Mouse (Mus musculus) ES-Bruce4 (cell line): ENCODE data around the gene Mycbpap. TPM values are rescaled to one million over a fixed set of nuclear protein-coding genes. Genes with fewer than 3 reads are reported as not detected.

Source experiments
- H3K27ac ChIP-seq: 2 replicates; pipeline ENCODE4 v1.5.1; 2012; ENCODE audit warnings: low read length, inconsistent platforms; ENCODE audit not compliant: insufficient read depth
- H3K27me3 ChIP-seq: 2 replicates; pipeline ENCODE4 v1.6.1; 2012; ENCODE audit warnings: mild to moderate bottlenecking, low read length, inconsistent platforms; ENCODE audit not compliant: control insufficient read depth, poor library complexity, insufficient read depth, severe bottlenecking
- H3K36me3 ChIP-seq: 2 replicates; pipeline ENCODE4 v1.6.1; 2012; ENCODE audit warnings: inconsistent platforms, mild to moderate bottlenecking, low read length, moderate library complexity; ENCODE audit not compliant: control insufficient read depth, poor library complexity, insufficient read depth, severe bottlenecking
- H3K4me1 ChIP-seq: one replicate; pipeline ENCODE4 v1.8.1; 2011; ENCODE audit warnings: low read length; ENCODE audit not compliant: control insufficient read depth, insufficient read depth
- H3K4me3 ChIP-seq: 2 replicates; pipeline ENCODE4 v1.5.1; 2011; ENCODE audit warnings: low read depth, mild to moderate bottlenecking, low read length
- H3K9ac ChIP-seq: 2 replicates; pipeline ENCODE4 v1.6.1; 2012; ENCODE audit warnings: low read depth, mild to moderate bottlenecking, inconsistent platforms; ENCODE audit not compliant: poor library complexity, severe bottlenecking
- H3K9me3 ChIP-seq: replicated peaks from 2 replicates; pipeline ENCODE4 v1.6.1; 2012; ENCODE audit warnings: mild to moderate bottlenecking, low read length, inconsistent platforms; ENCODE audit not compliant: control insufficient read depth, poor library complexity, insufficient read depth, severe bottlenecking
- CTCF ChIP-seq: IDR thresholded peaks from one replicate; pipeline ENCODE4 v1.8.1; 2011; ENCODE audit warnings: low read depth, low read length
- EP300 ChIP-seq: IDR thresholded peaks from 2 replicates; pipeline ENCODE4 v1.6.1; 2011; ENCODE audit warnings: low read depth, low read length; ENCODE audit not compliant: insufficient read depth
- POLR2A ChIP-seq: IDR thresholded peaks from one replicate; pipeline ENCODE4 v1.8.1; 2011; ENCODE audit warnings: low read length; ENCODE audit not compliant: insufficient read depth
- polyA plus RNA-seq: library from polyadenylated mRNA; stranded (reverse); fragments of >200 nt; gene quantifications from 2 replicates; pipeline ENCODE4 v1.2.4, GENCODE M21; 2011; ENCODE audit warnings: low read depth; ENCODE audit not compliant: missing spikeins, insufficient read depth, insufficient read length

Mycbpap gene
- polyA plus RNA-seq, 1 experiment: 1.3 TPM

GRCm38 (mm10) chr11:94513452-94513851 is 8.1 kb downstream of the Mycbpap start:
- H3K4me3 ChIP-seq: no peak overlapping the region
- no peak overlapping the region for H3K9ac ChIP-seq
- H3K27ac ChIP-seq: no peak overlapping the region
- no peaks in the 10 kb centered on the region for H3K27me3 ChIP-seq
- TF ChIP-seq POLR2A (no peak), EP300 (no peak), CTCF (no peak)
- H3K4me1 ChIP-seq: no peaks in the 10 kb centered on the region
- H3K36me3 ChIP-seq: no peaks in the 10 kb centered on the region
- H3K9me3 ChIP-seq: no peaks in the 10 kb centered on the region

GRCm38 (mm10) chr11:94508976-94509375 is 12.6 kb downstream of the Mycbpap start:
- Histone ChIP-seq H3K27ac (no peak overlapping the region), H3K36me3 (no peaks in the 10 kb centered on the region), H3K27me3 (no peaks in the 10 kb centered on the region)

DNA sequence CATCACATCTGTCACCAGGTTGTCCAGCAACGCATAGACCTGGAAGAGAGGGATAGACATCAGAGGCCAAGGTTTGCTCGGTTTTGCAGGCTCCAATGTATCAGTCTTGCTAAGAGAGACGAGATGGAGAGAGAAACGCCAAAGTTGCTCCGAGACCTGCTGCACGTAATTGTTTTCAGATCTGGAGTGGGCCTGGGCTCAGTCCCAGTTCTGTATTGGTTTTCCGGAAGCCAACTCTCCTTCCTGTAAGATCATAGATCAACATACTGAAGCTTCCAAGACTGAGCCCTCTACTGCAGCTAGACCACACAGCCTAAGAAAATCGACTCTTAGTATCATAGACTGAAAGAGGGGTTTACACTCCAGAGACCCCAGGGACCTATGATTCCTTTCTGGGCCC is 20.1 kb downstream of the Mycbpap start:
- Histone ChIP-seq H3K9ac (no peak overlapping the region), H3K36me3 (no peaks in the 10 kb centered on the region), H3K9me3 (no peaks in the 10 kb centered on the region), H3K27ac (no peak overlapping the region), H3K4me1 (peaks cover 2% of the 10 kb centered on the region), H3K4me3 (no peak overlapping the region), H3K27me3 (no peaks in the 10 kb centered on the region)
- no peak for TF ChIP-seq EP300
- TF ChIP-seq CTCF: no peak
- no peak for TF ChIP-seq POLR2A

More at GRCm38 (mm10) chr11:94508976-94509375, 12.6 kb downstream of the Mycbpap start:
- Histone ChIP-seq H3K9ac (no peak overlapping the region), H3K9me3 (no peaks in the 10 kb centered on the region), H3K4me1 (no peaks in the 10 kb centered on the region), H3K4me3 (no peak overlapping the region)
- TF ChIP-seq POLR2A: no peak

- no peak overlapping the region for H3K27ac ChIP-seq
Measured at GRCm38 (mm10) chr11:94500362-94500761, 21.2 kb downstream of the Mycbpap start.

DNA sequence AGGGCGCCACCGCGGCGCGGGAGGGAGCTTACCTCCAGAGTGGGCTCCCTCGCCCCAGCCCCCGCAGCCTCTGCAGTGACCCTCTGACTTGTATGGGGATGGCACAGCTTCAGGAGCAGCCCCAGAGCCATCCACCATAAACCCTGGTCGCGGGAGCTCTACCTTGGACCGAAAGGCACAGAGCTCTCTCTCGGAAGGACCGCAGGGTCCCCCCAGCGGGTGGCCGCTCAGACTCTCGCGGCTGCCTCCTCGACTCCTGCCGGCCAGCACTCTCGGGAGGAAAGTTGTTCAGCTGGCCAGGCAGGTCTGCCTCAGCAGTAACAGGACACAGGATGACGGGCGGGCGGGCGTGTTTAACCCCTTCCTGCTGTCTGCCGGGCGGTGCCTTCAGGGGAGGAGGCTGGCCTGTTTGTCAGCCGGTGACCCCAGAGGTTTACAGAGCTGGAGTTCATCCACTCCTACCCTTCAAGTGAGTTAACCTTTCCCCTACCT is 21.8 kb downstream of the Mycbpap start, which contains the start of gene Epn3:
Gene Epn3, minus strand, starts transcription at position 314 of the 492 bp plus-strand sequence.
- Histone ChIP-seq H3K27me3 (no peaks in the 10 kb centered on the region), H3K27ac (no peak within 1 kb of the TSS), H3K36me3 (no peaks in the 10 kb centered on the region), H3K9ac (peak within 1 kb of the TSS; percentile 3), H3K4me3 (peak within 1 kb of the TSS; percentile 39), H3K9me3 (no peaks in the 10 kb centered on the region), H3K4me1 (peaks cover 2% of the 10 kb centered on the region)
- no peak for TF ChIP-seq EP300
- no peak for TF ChIP-seq CTCF
- TF ChIP-seq POLR2A: no peak

More at GRCm38 (mm10) chr11:94500362-94500761, 21.2 kb downstream of the Mycbpap start:
- no peaks in the 10 kb centered on the region for H3K9me3 ChIP-seq
- no peak for TF ChIP-seq CTCF
- no peak for TF ChIP-seq POLR2A
- H3K27me3 ChIP-seq: no peaks in the 10 kb centered on the region
- no peak overlapping the region for H3K9ac ChIP-seq
- no peak overlapping the region for H3K4me3 ChIP-seq
- H3K4me1 ChIP-seq: peaks cover 2% of the 10 kb centered on the region
- H3K36me3 ChIP-seq: no peaks in the 10 kb centered on the region

GRCm38 (mm10) chr11:94499035-94499434 is 22.5 kb downstream of the Mycbpap start:
- H3K4me3 ChIP-seq: no peak overlapping the region
- H3K9me3 ChIP-seq: no peaks in the 10 kb centered on the region
- TF ChIP-seq CTCF (no peak), EP300 (no peak)
- H3K36me3 ChIP-seq: no peaks in the 10 kb centered on the region
- H3K4me1 ChIP-seq: peaks cover 2% of the 10 kb centered on the region
- no peak overlapping the region for H3K9ac ChIP-seq
- H3K27me3 ChIP-seq: no peaks in the 10 kb centered on the region
- no peak overlapping the region for H3K27ac ChIP-seq
